Mouse (Mus musculus): ENCODE measurements around the gene C130026I21Rik.
"Not testable (repeated sequence)": the region's sequence is repeated elsewhere in the genome, so short reads cannot be mapped to it uniquely, and the experiment has no call there.

GRCm38 (mm10) chr1:85010947-85011346 lies 259.4 kb downstream of the C130026I21Rik start:
- TF ChIP-seq GATA1 (IDR thresholded peaks at IDR 0.05; ENCODE audit: borderline replicate concordance, low read length); FLI1 (IDR thresholded peaks at IDR 0.05; ENCODE audit: low read length): not testable (repeated sequence)
